Mouse (Mus musculus): ENCODE results near the gene Magee1. TPM values are rescaled to one million over a fixed set of nuclear protein-coding genes. Genes with fewer than 3 reads are reported as not detected.
A peak's percentile ranks its signal among the peaks of the same experiment; 100 is the strongest.
"Not testable (repeated sequence)": the region's sequence is repeated elsewhere in the genome, so short reads cannot be mapped to it uniquely, and the experiment has no call there.

Gene Magee1
- polyA plus RNA-seq, 1 experiment from 2014 or later = 32.3 TPM

DNA sequence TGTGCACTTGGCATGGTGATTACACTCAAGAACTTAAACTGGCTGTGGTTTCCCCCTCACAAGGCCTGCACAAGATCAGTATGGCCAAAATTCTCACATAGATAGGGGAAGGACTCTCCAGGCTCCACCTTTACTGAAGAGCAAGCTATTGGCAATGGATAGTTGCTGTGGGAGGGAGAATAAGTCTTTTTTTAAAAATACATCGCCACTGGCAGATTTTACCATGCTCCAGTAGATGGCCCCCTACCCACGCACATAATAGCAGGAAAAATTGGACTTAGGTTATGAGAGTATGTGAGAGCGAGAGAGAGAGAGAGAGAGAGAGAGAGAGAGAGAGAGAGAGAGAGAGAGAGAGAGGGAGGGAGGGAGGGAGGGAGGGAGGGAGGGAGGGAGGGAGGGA, 4.7 kb downstream of the Magee1 start:
- no peaks in the 10 kb centered on the region for H3K9me3 ChIP-seq (ENCODE audit: control insufficient read depth, low read length)
- H3K36me3 ChIP-seq (ENCODE audit: control insufficient read depth, insufficient read depth, low read length) = no peaks in the 10 kb centered on the region
- no peak overlapping the region for H3K4me3 ChIP-seq (ENCODE audit: low read depth, low read length)
- peaks cover 31% of the 10 kb centered on the region for H3K27me3 ChIP-seq (ENCODE audit: control insufficient read depth, insufficient read depth, low read length)
- H3K4me2 ChIP-seq = no peak overlapping the region
- 30% methylated on average over 2 of the region's 3 CpGs for WGBS
- DNase-seq (ENCODE audit: low spot score, missing footprints) = peak; percentile 84
- no peak overlapping the region for H3K27ac ChIP-seq (ENCODE audit: low read depth, low read length)
- H3K4me1 ChIP-seq (ENCODE audit: control insufficient read depth, insufficient read depth, low read length) = no peaks in the 10 kb centered on the region
- no peak for ATAC-seq (ENCODE audit: low FRiP score)
- no peak overlapping the region for H3K9ac ChIP-seq (ENCODE audit: low read length)

DNA sequence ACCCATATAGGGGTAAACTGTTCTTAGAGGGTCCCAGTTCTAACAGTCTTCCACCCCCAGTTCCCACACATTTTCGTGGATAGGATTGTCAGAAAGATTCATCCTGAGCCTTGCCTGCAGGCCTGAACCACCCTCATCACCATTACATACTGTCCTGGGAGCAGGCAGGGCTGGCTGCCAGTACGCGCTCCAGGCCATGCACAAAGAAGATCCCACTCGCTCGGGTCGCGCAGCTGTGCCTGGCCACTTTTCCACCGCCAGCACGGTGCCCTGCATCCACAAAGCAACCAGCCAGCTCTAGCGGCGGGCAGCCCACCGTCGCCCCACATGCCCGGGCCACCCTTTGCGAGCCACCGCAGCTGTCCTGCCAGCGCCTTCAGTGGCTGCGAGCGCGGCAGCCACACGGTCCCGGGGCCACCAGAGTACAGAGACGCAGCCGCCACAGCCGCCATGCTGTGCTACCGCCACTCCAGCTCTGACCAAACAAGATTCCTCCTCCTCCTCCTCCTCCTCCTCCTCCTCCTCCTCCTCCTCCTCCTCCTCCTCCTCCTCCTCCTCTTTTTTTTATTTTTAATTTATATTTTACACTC, 31.8 kb downstream of the Magee1 start:
- Histone ChIP-seq H3K4me3 (ENCODE audit: low read depth, low read length) (no peak overlapping the region), H3K27me3 (ENCODE audit: control insufficient read depth, insufficient read depth, low read length) (peaks cover 14% of the 10 kb centered on the region), H3K9me3 (ENCODE audit: control insufficient read depth, low read length) (no peaks in the 10 kb centered on the region; the same call in 1 of the 2 replicates), H3K27ac (ENCODE audit: low read depth, low read length) (no peak overlapping the region), H3K9ac (ENCODE audit: low read length) (no peak overlapping the region), H3K4me1 (ENCODE audit: control insufficient read depth, insufficient read depth, low read length) (no peaks in the 10 kb centered on the region), H3K36me3 (ENCODE audit: control insufficient read depth, insufficient read depth, low read length) (no peaks in the 10 kb centered on the region), H3K4me2 (no peak overlapping the region; the same call in 1 of the 2 replicates)
- ATAC-seq (ENCODE audit: low FRiP score) (peak; percentile 35; the same call in 1 of the 2 replicates), DNase-seq (ENCODE audit: low spot score, missing footprints) (no peak)
- 52% methylated on average over 17 of the region's 26 CpGs for WGBS

DNA sequence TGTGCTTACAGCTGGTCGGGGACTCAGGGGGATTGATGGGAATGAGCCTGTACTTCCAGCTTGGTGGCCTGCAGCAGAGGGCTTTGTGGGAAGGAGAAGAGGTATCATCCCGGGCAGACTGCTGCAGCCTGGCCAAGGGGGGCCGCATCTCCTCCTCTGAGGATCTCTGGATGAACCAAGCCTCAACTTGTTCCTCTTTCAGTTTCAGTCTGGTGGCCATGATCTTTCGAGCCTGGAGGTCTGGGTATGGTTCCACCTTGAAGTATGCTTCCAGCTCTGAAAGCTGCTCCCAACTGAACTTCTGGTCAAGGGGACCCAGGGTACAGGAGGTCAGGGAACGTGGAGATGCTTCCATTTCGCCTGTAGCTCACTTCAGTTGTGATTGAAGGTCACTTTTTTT, 44.8 kb downstream of the Magee1 start:
- H3K9me3 ChIP-seq (ENCODE audit: control insufficient read depth, low read length); H3K4me2 ChIP-seq; H3K36me3 ChIP-seq (ENCODE audit: control insufficient read depth, insufficient read depth, low read length); DNase-seq (ENCODE audit: low spot score, missing footprints); H3K4me1 ChIP-seq (ENCODE audit: control insufficient read depth, insufficient read depth, low read length); ATAC-seq (ENCODE audit: low FRiP score); H3K9ac ChIP-seq (ENCODE audit: low read length); H3K27ac ChIP-seq (ENCODE audit: low read depth, low read length); H3K4me3 ChIP-seq (ENCODE audit: low read depth, low read length): not testable (repeated sequence)
- WGBS = 78% methylated on average over 5 of the region's 6 CpGs
- peaks cover 15% of the 10 kb centered on the region for H3K27me3 ChIP-seq (ENCODE audit: control insufficient read depth, insufficient read depth, low read length)

DNA sequence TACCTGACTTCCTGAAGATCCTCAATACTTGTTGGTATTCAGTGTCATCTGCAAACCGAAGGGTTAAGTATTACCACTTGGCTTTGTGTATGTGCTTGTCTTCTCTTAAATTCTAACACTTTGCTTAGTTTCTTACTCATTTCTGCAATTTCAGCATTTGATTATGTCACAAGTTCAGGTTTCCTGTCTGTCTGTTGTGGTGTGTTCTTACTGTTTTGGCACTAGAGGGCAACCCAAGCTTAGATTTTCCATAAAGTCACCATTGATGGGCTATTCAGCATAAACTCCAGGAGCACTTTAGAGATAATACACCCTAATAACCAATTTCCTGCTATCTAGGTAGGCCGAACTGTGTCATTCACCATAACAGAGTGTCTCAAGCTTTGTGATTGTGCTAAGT, 47.0 kb downstream of the Magee1 start:
- Histone ChIP-seq H3K27ac (ENCODE audit: low read depth, low read length) (no peak overlapping the region), H3K36me3 (ENCODE audit: control insufficient read depth, insufficient read depth, low read length) (no peaks in the 10 kb centered on the region), H3K4me1 (ENCODE audit: control insufficient read depth, insufficient read depth, low read length) (no peaks in the 10 kb centered on the region), H3K4me2 (no peak overlapping the region), H3K9me3 (ENCODE audit: control insufficient read depth, low read length) (no peaks in the 10 kb centered on the region), H3K9ac (ENCODE audit: low read length) (no peak overlapping the region), H3K4me3 (ENCODE audit: low read depth, low read length) (no peak overlapping the region), H3K27me3 (ENCODE audit: control insufficient read depth, insufficient read depth, low read length) (peaks cover 13% of the 10 kb centered on the region)
- DNase-seq (ENCODE audit: low spot score, missing footprints) (no peak), ATAC-seq (ENCODE audit: low FRiP score) (no peak)
- WGBS = 74% methylated on average over 2 of the region's 2 CpGs

Other genes with a start within 250 kb of the Magee1 start
- 69.9 and 73.2 TPM in 2 replicates for gene Pbdc1, start 40.6 kb upstream of the Magee1 start, polyA plus RNA-seq (2014; fragmentation: Nextera tagmentation; extraction: Ambion mirVana)